Mouse (Mus musculus): ENCODE data around the gene Epb41l5. TPM values are rescaled to one million over a fixed set of nuclear protein-coding genes. Genes with fewer than 3 reads are reported as not detected.
A peak's percentile ranks its signal among the peaks of the same experiment; 100 is the strongest.

Epb41l5 gene
- polyA plus RNA-seq, 1 experiment from 2014 or later, result 25.5 TPM

DNA sequence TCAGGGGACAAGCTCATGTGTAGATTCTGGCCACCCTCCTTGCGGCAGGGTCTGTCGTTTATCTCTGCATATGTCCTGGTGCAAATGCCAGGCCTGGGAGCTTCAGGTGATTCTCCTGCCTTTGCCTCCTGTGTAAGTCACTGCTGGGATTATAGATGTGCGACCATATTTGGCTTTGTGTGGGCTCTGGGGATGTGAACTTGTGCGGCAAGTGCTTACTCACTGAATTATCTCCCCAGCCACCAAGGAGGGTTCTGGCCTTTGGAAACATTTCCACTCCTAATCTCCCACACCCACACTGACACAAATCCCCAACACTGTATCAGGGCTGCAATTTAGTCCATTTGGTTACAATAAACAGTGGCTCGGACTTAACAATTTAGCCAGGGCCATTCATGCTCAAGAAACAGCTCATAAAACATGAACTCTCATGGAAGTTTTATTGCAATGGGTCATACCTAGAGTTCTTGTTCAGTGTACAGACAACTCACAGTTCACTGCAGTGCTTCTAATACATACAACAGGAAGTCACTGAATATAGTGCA lies 104.1 kb downstream of the Epb41l5 start:
- H3K27me3 ChIP-seq (ENCODE audit: insufficient read depth, low read length), result no peaks in the 10 kb centered on the region
- WGBS (ENCODE audit: insufficient replicate concordance), result 77% methylated on average over 5 of the region's 5 CpGs
- H3K4me3 ChIP-seq (ENCODE audit: low read depth, low read length), result no peak overlapping the region
- DNase-seq (no peak), ATAC-seq (no peak)
- H3K36me3 ChIP-seq (replicated peaks; ENCODE audit: insufficient read depth, low read length), result no peaks in the 10 kb centered on the region
- H3K4me1 ChIP-seq (ENCODE audit: insufficient read depth), result no peaks in the 10 kb centered on the region; the same call in none of the 2 replicates
- TF ChIP-seq CTCF (IDR thresholded peaks at IDR 0.05; ENCODE audit: low read depth), result no peak
- no peak for TF ChIP-seq EP300 (IDR thresholded peaks at IDR 0.05; ENCODE audit: low read depth)
- H3K4me2 ChIP-seq (ENCODE audit: low read depth, low read length), result no peak overlapping the region
- no peak overlapping the region for H3K9ac ChIP-seq (replicated peaks)
- no peaks in the 10 kb centered on the region for H3K9me3 ChIP-seq (ENCODE audit: low read length)
- no peak overlapping the region for H3K27ac ChIP-seq (ENCODE audit: low read depth)

DNA sequence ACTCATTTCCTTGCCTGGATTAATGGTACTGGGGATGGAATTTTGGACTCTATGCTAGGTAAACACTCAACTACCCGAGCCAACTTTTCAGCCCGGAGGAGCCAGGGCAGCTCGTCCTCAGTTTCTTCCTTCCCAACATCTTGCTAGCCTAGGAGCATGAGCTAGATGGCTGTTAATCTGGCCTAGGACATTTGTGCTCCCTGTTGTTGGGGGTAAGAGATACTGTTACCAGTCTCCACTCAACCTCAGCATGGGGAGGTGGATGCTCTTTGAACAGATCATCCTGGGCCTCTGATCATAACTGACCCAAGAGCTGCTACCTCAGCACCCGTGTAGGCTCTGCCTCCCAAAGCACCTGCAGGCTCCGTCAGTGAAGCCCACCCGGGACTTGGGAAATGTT lies 105.5 kb downstream of the Epb41l5 start:
- no peaks in the 10 kb centered on the region for H3K36me3 ChIP-seq (replicated peaks; ENCODE audit: insufficient read depth, low read length)
- TF ChIP-seq EP300 (IDR thresholded peaks at IDR 0.05; ENCODE audit: low read depth) (no peak), CTCF (IDR thresholded peaks at IDR 0.05; ENCODE audit: low read depth) (no peak)
- H3K9ac ChIP-seq (replicated peaks), result no peak overlapping the region
- no peak for DNase-seq
- no peak overlapping the region for H3K27ac ChIP-seq (ENCODE audit: low read depth)
- H3K4me3 ChIP-seq (ENCODE audit: low read depth, low read length), result no peak overlapping the region
- WGBS (ENCODE audit: insufficient replicate concordance), result 73% methylated on average over 6 of the region's 6 CpGs
- no peaks in the 10 kb centered on the region for H3K9me3 ChIP-seq (ENCODE audit: low read length)
- no peak for ATAC-seq
- no peak overlapping the region for H3K4me2 ChIP-seq (ENCODE audit: low read depth, low read length)
- no peaks in the 10 kb centered on the region for H3K27me3 ChIP-seq (ENCODE audit: insufficient read depth, low read length)
- H3K4me1 ChIP-seq (ENCODE audit: insufficient read depth), result no peaks in the 10 kb centered on the region; the same call in none of the 2 replicates

DNA sequence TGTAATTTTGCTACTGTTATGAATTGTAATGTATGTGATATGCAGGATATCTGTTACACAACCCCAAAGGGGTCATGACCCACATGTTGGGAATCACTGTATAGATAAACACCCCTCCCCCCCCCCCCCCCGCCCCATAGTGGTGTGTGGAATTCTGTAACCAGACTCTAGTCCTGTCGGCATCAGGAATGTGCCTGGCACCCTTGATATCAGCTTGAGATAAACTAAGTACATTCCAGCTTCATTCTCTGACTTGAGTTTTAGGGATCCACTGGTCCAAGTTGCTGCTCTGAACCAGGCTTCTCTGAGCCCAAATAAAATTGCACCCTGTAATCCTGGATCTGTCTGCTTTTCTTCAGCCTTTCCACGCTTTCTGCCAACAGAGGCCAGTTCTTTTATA lies 107.2 kb downstream of the Epb41l5 start:
- DNase-seq (no peak), ATAC-seq (peak; percentile 14; the same call in 1 of the 2 replicates)
- Histone ChIP-seq H3K4me3 (ENCODE audit: low read depth, low read length) (no peak overlapping the region), H3K9me3 (ENCODE audit: low read length) (no peaks in the 10 kb centered on the region), H3K27ac (ENCODE audit: low read depth) (peak overlapping the region; percentile 77), H3K9ac (replicated peaks) (no peak overlapping the region), H3K4me1 (ENCODE audit: insufficient read depth) (no peaks in the 10 kb centered on the region; the same call in none of the 2 replicates), H3K4me2 (ENCODE audit: low read depth, low read length) (no peak overlapping the region), H3K36me3 (replicated peaks; ENCODE audit: insufficient read depth, low read length) (no peaks in the 10 kb centered on the region), H3K27me3 (ENCODE audit: insufficient read depth, low read length) (no peaks in the 10 kb centered on the region)
- WGBS (ENCODE audit: insufficient replicate concordance), result 65% methylated on average over 2 of the region's 3 CpGs
- TF ChIP-seq EP300 (IDR thresholded peaks at IDR 0.05; ENCODE audit: low read depth), result no peak
- no peak for TF ChIP-seq CTCF (IDR thresholded peaks at IDR 0.05; ENCODE audit: low read depth)

DNA sequence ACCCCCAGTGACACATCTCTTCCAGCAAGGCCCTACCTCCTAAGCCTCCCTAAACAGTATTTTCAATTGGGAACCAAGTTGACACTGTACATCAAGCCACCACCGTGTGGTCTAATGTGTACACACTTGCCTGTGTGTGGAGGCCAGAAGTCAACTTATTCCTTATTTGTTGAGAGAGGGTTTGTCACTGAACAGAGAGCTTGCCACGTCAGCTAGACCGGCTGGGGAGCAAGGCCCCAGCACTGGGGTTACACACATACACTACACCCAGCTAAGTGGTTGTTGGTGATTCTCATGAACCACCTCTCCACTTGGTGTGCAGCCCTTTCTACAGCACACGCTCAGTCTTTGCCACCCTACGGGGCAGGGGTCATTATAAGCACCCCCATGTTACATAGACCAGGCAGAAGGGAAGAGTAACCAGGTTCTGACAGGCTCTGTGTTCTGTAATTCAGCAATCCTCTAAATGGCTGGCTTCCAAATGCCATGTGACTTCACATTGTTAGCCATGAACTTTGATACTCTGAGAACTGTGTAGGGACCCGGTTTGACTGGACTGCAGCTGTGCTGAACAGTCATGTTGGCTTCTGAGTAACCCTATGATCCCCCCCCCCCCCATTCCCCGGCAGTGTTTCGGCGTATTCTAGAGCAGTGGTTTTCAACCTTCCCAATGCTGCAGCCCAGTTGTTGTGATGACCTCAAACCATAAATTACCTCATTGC lies 107.8 kb downstream of the Epb41l5 start:
- Histone ChIP-seq H3K27ac (ENCODE audit: low read depth) (peak overlapping the region; percentile 77), H3K36me3 (replicated peaks; ENCODE audit: insufficient read depth, low read length) (no peaks in the 10 kb centered on the region), H3K9ac (replicated peaks) (no peak overlapping the region), H3K27me3 (ENCODE audit: insufficient read depth, low read length) (no peaks in the 10 kb centered on the region), H3K4me3 (ENCODE audit: low read depth, low read length) (no peak overlapping the region), H3K4me2 (ENCODE audit: low read depth, low read length) (no peak overlapping the region), H3K4me1 (ENCODE audit: insufficient read depth) (peaks cover 3% of the 10 kb centered on the region), H3K9me3 (ENCODE audit: low read length) (no peaks in the 10 kb centered on the region)
- TF ChIP-seq CTCF (IDR thresholded peaks at IDR 0.05; ENCODE audit: low read depth), result no peak
- no peak for TF ChIP-seq EP300 (IDR thresholded peaks at IDR 0.05; ENCODE audit: low read depth)
- peak; percentile 39 for DNase-seq
- peak; percentile 92 for ATAC-seq
- WGBS (ENCODE audit: insufficient replicate concordance), result 53% methylated on average over 9 of the region's 9 CpGs

DNA sequence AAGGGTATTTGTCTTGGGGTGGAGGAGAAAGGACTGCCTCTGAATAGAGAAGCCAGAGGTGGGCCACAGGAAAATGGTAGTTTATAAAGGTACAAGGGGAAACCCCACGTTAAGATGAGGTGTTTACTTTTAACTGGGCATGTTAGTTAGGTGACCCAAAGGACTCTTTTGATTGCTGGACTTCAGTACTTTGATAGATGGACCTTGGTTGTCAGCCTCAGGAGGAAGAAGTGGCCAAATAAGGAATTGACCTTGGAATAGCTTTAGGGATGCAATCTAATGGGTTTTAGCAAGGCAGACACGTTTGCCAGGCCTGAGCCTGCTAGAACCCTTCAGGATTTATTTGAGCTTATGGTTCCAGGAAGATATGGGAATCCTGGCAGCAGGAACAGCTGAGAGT lies 109.5 kb downstream of the Epb41l5 start:
- Histone ChIP-seq H3K4me1 (ENCODE audit: insufficient read depth) (peaks cover 5% of the 10 kb centered on the region), H3K36me3 (replicated peaks; ENCODE audit: insufficient read depth, low read length) (no peaks in the 10 kb centered on the region), H3K9me3 (ENCODE audit: low read length) (no peaks in the 10 kb centered on the region), H3K27me3 (ENCODE audit: insufficient read depth, low read length) (no peaks in the 10 kb centered on the region), H3K4me2 (ENCODE audit: low read depth, low read length) (no peak overlapping the region), H3K9ac (replicated peaks) (no peak overlapping the region), H3K27ac (ENCODE audit: low read depth) (no peak overlapping the region), H3K4me3 (ENCODE audit: low read depth, low read length) (no peak overlapping the region)
- 36% methylated on average over 2 of the region's 2 CpGs for WGBS (ENCODE audit: insufficient replicate concordance)
- DNase-seq, result no peak
- TF ChIP-seq CTCF (IDR thresholded peaks at IDR 0.05; ENCODE audit: low read depth), result no peak
- TF ChIP-seq EP300 (IDR thresholded peaks at IDR 0.05; ENCODE audit: low read depth), result no peak
- ATAC-seq, result no peak

DNA sequence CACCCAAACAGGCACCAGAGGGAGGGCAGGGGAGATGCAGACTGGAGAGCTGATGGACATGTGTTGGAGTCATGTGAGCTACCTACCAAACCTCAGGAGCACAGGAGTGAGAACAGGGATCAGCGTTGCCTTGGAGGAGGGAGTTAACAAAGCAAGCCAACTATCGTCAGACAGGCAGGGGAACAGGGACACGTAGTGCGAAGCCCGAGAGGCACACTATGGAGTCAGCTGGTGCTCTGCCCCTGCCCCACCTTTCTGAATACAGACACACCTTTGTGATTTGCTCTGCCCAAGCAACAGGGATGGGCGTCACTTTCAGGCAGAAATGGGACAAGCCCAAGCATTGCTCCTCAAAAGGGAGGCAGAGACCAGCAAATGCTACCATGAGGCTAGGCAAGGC lies 111.1 kb downstream of the Epb41l5 start:
- Histone ChIP-seq H3K27ac (ENCODE audit: low read depth) (no peak overlapping the region), H3K4me3 (ENCODE audit: low read depth, low read length) (no peak overlapping the region), H3K9me3 (ENCODE audit: low read length) (no peaks in the 10 kb centered on the region), H3K27me3 (ENCODE audit: insufficient read depth, low read length) (no peaks in the 10 kb centered on the region), H3K4me1 (ENCODE audit: insufficient read depth) (peaks cover 8% of the 10 kb centered on the region), H3K4me2 (ENCODE audit: low read depth, low read length) (no peak overlapping the region), H3K9ac (replicated peaks) (no peak overlapping the region), H3K36me3 (replicated peaks; ENCODE audit: insufficient read depth, low read length) (no peaks in the 10 kb centered on the region)
- TF ChIP-seq EP300 (IDR thresholded peaks at IDR 0.05; ENCODE audit: low read depth) (no peak), CTCF (IDR thresholded peaks at IDR 0.05; ENCODE audit: low read depth) (no peak)
- DNase-seq (no peak), ATAC-seq (no peak)
- WGBS (ENCODE audit: insufficient replicate concordance), result 90% methylated on average over 6 of the region's 6 CpGs
